Mouse (Mus musculus) neural tube, postnatal 0 days (tissue): Measurements from ENCODE around the gene Hnrnpdl. TPM values are rescaled to one million over a fixed set of nuclear protein-coding genes. Genes with fewer than 3 reads are reported as not detected.

Experiments
- polyA plus RNA-seq: library from polyadenylated mRNA; unstranded; fragments of >200 nt; fragmentation: Nextera tagmentation; extraction: Ambion mirVana; gene quantifications from 2 replicates; pipeline ENCODE4 v1.2.1, GENCODE M21; 2015

Hnrnpdl gene
- 133 and 140 TPM in 2 replicates for polyA plus RNA-seq

GRCm38 (mm10) chr5:100039602-100040142 lies at the start of gene Hnrnpdl, which contains the start of gene Enoph1:
Hnrnpdl (minus strand) TSS chr5:100039664.
Enoph1 (plus strand) TSS chr5:100039985.

Other genes with a start within 250 kb of the Hnrnpdl start
- 1.2 and 1.5 TPM in 2 replicates for gene Vamp9, start 133.4 kb downstream of the Hnrnpdl start, polyA plus RNA-seq
- gene Hnrnpd, start 60.7 kb downstream of the Hnrnpdl start, polyA plus RNA-seq: 93.3 and 96.3 TPM in 2 replicates
- gene 4930524J08Rik, start 60.6 kb downstream of the Hnrnpdl start, polyA plus RNA-seq: 4.0 and 4.6 TPM in 2 replicates
- gene Enoph1, start 321 bp upstream of the Hnrnpdl start, polyA plus RNA-seq: 50.9 and 54.5 TPM in 2 replicates
- gene Tmem150c, start 120.1 kb upstream of the Hnrnpdl start, polyA plus RNA-seq: 33.0 and 35.4 TPM in 2 replicates